Mouse (Mus musculus) forebrain, embryonic 12.5 days (tissue): ENCODE results near the gene Prpf38b. TPM values are rescaled to one million over a fixed set of nuclear protein-coding genes. Genes with fewer than 3 reads are reported as not detected.

Experiments used
- ATAC-seq: fragments of 200-750 bp; cut with Nextera tagmentation; 2 replicates; pipeline ENCODE4 v1.8.0; 2017; ENCODE audit warnings: moderate TSS enrichment; ENCODE audit not compliant: low FRiP score
- H3K27ac ChIP-seq: fragments of 300-500 bp; sonication (generic); 2 replicates; pipeline ENCODE4 v1.5.1; 2016; ENCODE audit warnings: mild to moderate bottlenecking
- H3K27me3 ChIP-seq: fragments of 300-500 bp; sonication (generic); 2 replicates; pipeline ENCODE4 v1.6.1; 2016; ENCODE audit warnings: mild to moderate bottlenecking
- H3K36me3 ChIP-seq: fragments of 300-500 bp; sonication (generic); replicated peaks from 2 replicates; pipeline ENCODE4 v1.6.1; 2016; ENCODE audit warnings: mild to moderate bottlenecking
- H3K4me1 ChIP-seq: fragments of 300-500 bp; sonication (generic); 2 replicates; pipeline ENCODE4 v1.6.1; 2016
- H3K4me2 ChIP-seq: fragments of 300-500 bp; sonication (generic); 2 replicates; pipeline ENCODE4 v1.6.1; 2016; ENCODE audit warnings: mild to moderate bottlenecking, moderate library complexity
- H3K4me3 ChIP-seq: fragments of 300-500 bp; sonication (generic); replicated peaks from 2 replicates; pipeline ENCODE4 v1.5.1; 2016; ENCODE audit warnings: mild to moderate bottlenecking
- H3K9ac ChIP-seq: fragments of 300-500 bp; sonication (generic); 2 replicates; pipeline ENCODE4 v1.6.1; 2016; ENCODE audit warnings: mild to moderate bottlenecking
- H3K9me3 ChIP-seq: fragments of 300-500 bp; sonication (generic); 2 replicates; pipeline ENCODE4 v1.6.1; 2016
- WGBS: fragments of 180-500 bp; shearing (Covaris S2); methylation state at CpG from one replicate; pipeline ENCODE4 v1.1.7; 2016; 5-methylcytosine and 5-hydroxymethylcytosine counted together
- polyA plus RNA-seq: library from polyadenylated mRNA; unstranded; fragments of >200 nt; fragmentation: Nextera tagmentation; extraction: Ambion mirVana; gene quantifications from 2 replicates; pipeline ENCODE4 v1.2.1, GENCODE M21; 2016

Prpf38b gene
- polyA plus RNA-seq, 1 experiment from 2014 or later, result 85.1 TPM

- H3K4me3 ChIP-seq, result no peak overlapping the region
- WGBS, result 89% methylated on average over 3 of the region's 3 CpGs
- no peak for ATAC-seq
- no peaks in the 10 kb centered on the region for H3K27me3 ChIP-seq
- H3K36me3 ChIP-seq, result no peaks in the 10 kb centered on the region
- no peaks in the 10 kb centered on the region for H3K9me3 ChIP-seq
- 0 out of 2 replicates have a peak, but pooled peaks cover 6% of the 10 kb centered on the region for H3K4me1 ChIP-seq
- H3K27ac ChIP-seq, result no peak overlapping the region
- H3K4me2 ChIP-seq, result no peak overlapping the region
- no peak overlapping the region for H3K9ac ChIP-seq
Observed at GRCm38 (mm10) chr3:108920442-108921070, 9.0 kb upstream of the Prpf38b start.

GRCm38 (mm10) chr3:108918852-108919251, 7.3 kb upstream of the Prpf38b start:
- 98% methylated on average over 1 of the region's 1 CpGs for WGBS
- 0 out of 2 replicates have a peak, but pooled peaks cover 6% of the 10 kb centered on the region for H3K4me1 ChIP-seq
- no peak overlapping the region for H3K9ac ChIP-seq
- no peak for ATAC-seq
- H3K27me3 ChIP-seq, result no peaks in the 10 kb centered on the region
- H3K9me3 ChIP-seq, result no peaks in the 10 kb centered on the region
- no peak overlapping the region for H3K27ac ChIP-seq
- H3K4me2 ChIP-seq, result no peak overlapping the region
- H3K4me3 ChIP-seq, result no peak overlapping the region
- H3K36me3 ChIP-seq, result no peaks in the 10 kb centered on the region

GRCm38 (mm10) chr3:108917986-108918385, 6.5 kb upstream of the Prpf38b start:
- no peak overlapping the region for H3K9ac ChIP-seq
- WGBS, result 47% methylated on average over 3 of the region's 3 CpGs
- H3K4me1 ChIP-seq, result 0 out of 2 replicates have a peak, but pooled peaks cover 6% of the 10 kb centered on the region
- ATAC-seq, result no peak
- H3K9me3 ChIP-seq, result no peaks in the 10 kb centered on the region
- H3K4me2 ChIP-seq, result no peak overlapping the region
- no peaks in the 10 kb centered on the region for H3K36me3 ChIP-seq
- H3K27ac ChIP-seq, result no peak overlapping the region
- no peaks in the 10 kb centered on the region for H3K27me3 ChIP-seq
- no peak overlapping the region for H3K4me3 ChIP-seq

- H3K4me3 ChIP-seq, result no peak overlapping the region
- no peak overlapping the region for H3K4me2 ChIP-seq
- no peaks in the 10 kb centered on the region for H3K9me3 ChIP-seq
- no peaks in the 10 kb centered on the region for H3K27me3 ChIP-seq
- no peak overlapping the region for H3K27ac ChIP-seq
- no peaks in the 10 kb centered on the region for H3K36me3 ChIP-seq
- no peak for ATAC-seq
- WGBS, result 32% methylated on average over 4 of the region's 4 CpGs
- H3K9ac ChIP-seq, result no peak overlapping the region
- H3K4me1 ChIP-seq, result peaks cover 8% of the 10 kb centered on the region; the same call in 1 of the 2 replicates
Observed at GRCm38 (mm10) chr3:108916857-108917256, 5.3 kb upstream of the Prpf38b start.

- Histone ChIP-seq H3K27ac (no peak overlapping the region), H3K27me3 (no peaks in the 10 kb centered on the region), H3K4me1 (peaks cover 8% of the 10 kb centered on the region; the same call in 1 of the 2 replicates), H3K9ac (no peak overlapping the region), H3K9me3 (no peaks in the 10 kb centered on the region), H3K36me3 (no peaks in the 10 kb centered on the region), H3K4me2 (no peak overlapping the region), H3K4me3 (no peak overlapping the region)
- 83% methylated on average over 1 of the region's 1 CpGs for WGBS
- no peak for ATAC-seq
Observed at GRCm38 (mm10) chr3:108915999-108916398, 4.5 kb upstream of the Prpf38b start.

- Histone ChIP-seq H3K36me3 (peaks cover 9% of the 10 kb centered on the region), H3K4me1 (peaks cover 19% of the 10 kb centered on the region), H3K9ac (peak overlapping the region; percentile 92), H3K9me3 (no peaks in the 10 kb centered on the region), H3K27ac (peak overlapping the region; percentile 98), H3K4me3 (peak overlapping the region; percentile 99), H3K4me2 (peak overlapping the region; percentile 93), H3K27me3 (no peaks in the 10 kb centered on the region)
- ATAC-seq, result peak; percentile 86
- 1% methylated on average over 44 of the region's 44 CpGs for WGBS
Observed at GRCm38 (mm10) chr3:108911081-108911547, 413 bp downstream of the Prpf38b start.

- Histone ChIP-seq H3K27me3 (no peaks in the 10 kb centered on the region), H3K4me3 (peak overlapping the region; percentile 99), H3K36me3 (peaks cover 14% of the 10 kb centered on the region), H3K9ac (peak overlapping the region; percentile 92), H3K4me2 (peak overlapping the region; percentile 93), H3K27ac (peak overlapping the region; percentile 98), H3K4me1 (peaks cover 19% of the 10 kb centered on the region), H3K9me3 (no peaks in the 10 kb centered on the region)
- ATAC-seq, result no peak
- under 1% methylated on average over 32 of the region's 32 CpGs for WGBS
Observed at GRCm38 (mm10) chr3:108910303-108911080, 1.0 kb downstream of the Prpf38b start.

- no peak overlapping the region for H3K9ac ChIP-seq
- WGBS, result 91% methylated on average over 6 of the region's 6 CpGs
- no peaks in the 10 kb centered on the region for H3K9me3 ChIP-seq
- H3K4me1 ChIP-seq, result no peaks in the 10 kb centered on the region
- H3K27me3 ChIP-seq, result no peaks in the 10 kb centered on the region
- peaks cover 67% of the 10 kb centered on the region for H3K36me3 ChIP-seq
- H3K4me3 ChIP-seq, result no peak overlapping the region
- H3K27ac ChIP-seq, result no peak overlapping the region
- ATAC-seq, result no peak
- H3K4me2 ChIP-seq, result no peak overlapping the region
Observed at GRCm38 (mm10) chr3:108902934-108903333, 8.6 kb downstream of the Prpf38b start.

GRCm38 (mm10) chr3:108902038-108902437, 9.5 kb downstream of the Prpf38b start:
- Histone ChIP-seq H3K4me3 (no peak overlapping the region), H3K27me3 (no peaks in the 10 kb centered on the region), H3K9me3 (no peaks in the 10 kb centered on the region), H3K4me2 (no peak overlapping the region), H3K4me1 (no peaks in the 10 kb centered on the region), H3K9ac (no peak overlapping the region), H3K36me3 (peaks cover 60% of the 10 kb centered on the region), H3K27ac (no peak overlapping the region)
- ATAC-seq, result no peak
- 47% methylated on average over 2 of the region's 2 CpGs for WGBS

- Histone ChIP-seq H3K4me1 (no peaks in the 10 kb centered on the region), H3K4me2 (no peak overlapping the region), H3K27me3 (no peaks in the 10 kb centered on the region), H3K36me3 (peaks cover 55% of the 10 kb centered on the region), H3K9me3 (no peaks in the 10 kb centered on the region), H3K9ac (no peak overlapping the region), H3K27ac (no peak overlapping the region), H3K4me3 (no peak overlapping the region)
- no peak for ATAC-seq
- 85% methylated on average over 5 of the region's 5 CpGs for WGBS
Observed at GRCm38 (mm10) chr3:108900681-108901080, 10.8 kb downstream of the Prpf38b start.

GRCm38 (mm10) chr3:108900147-108900546, 11.4 kb downstream of the Prpf38b start:
- ATAC-seq, result no peak
- peaks cover 50% of the 10 kb centered on the region for H3K36me3 ChIP-seq
- no peak overlapping the region for H3K9ac ChIP-seq
- H3K27me3 ChIP-seq, result no peaks in the 10 kb centered on the region
- WGBS, result 88% methylated on average over 3 of the region's 3 CpGs
- H3K9me3 ChIP-seq, result no peaks in the 10 kb centered on the region
- H3K4me1 ChIP-seq, result no peaks in the 10 kb centered on the region
- H3K27ac ChIP-seq, result no peak overlapping the region
- H3K4me3 ChIP-seq, result no peak overlapping the region
- H3K4me2 ChIP-seq, result no peak overlapping the region

GRCm38 (mm10) chr3:108898640-108899039, 12.9 kb downstream of the Prpf38b start:
- ATAC-seq, result no peak

More at GRCm38 (mm10) chr3:108898640-108899039, 12.9 kb downstream of the Prpf38b start:
- Histone ChIP-seq H3K9me3 (no peaks in the 10 kb centered on the region), H3K4me3 (no peak overlapping the region), H3K4me1 (no peaks in the 10 kb centered on the region), H3K27me3 (no peaks in the 10 kb centered on the region), H3K27ac (no peak overlapping the region), H3K4me2 (no peak overlapping the region), H3K9ac (no peak overlapping the region), H3K36me3 (peaks cover 35% of the 10 kb centered on the region)
- WGBS, result 97% methylated on average over 4 of the region's 4 CpGs
